Mouse (Mus musculus) heart, adult 18-20 months (tissue): ENCODE measurements around the gene Gtf2e1. TPM values are rescaled to one million over a fixed set of nuclear protein-coding genes. Genes with fewer than 3 reads are reported as not detected.
A peak's percentile ranks its signal among the peaks of the same experiment; 100 is the strongest.

ENCODE experiments used
- DNase-seq, 2 experiments: peaks; one replicate each; pipeline ENCODE4 v3.0.0; 2021 to 2022; ENCODE audit warnings: mixed read lengths in 1 of 2
- total RNA-seq, 2 experiments: library from RNA; stranded (reverse); gene quantifications; 2 replicates each; pipeline ENCODE4 v1.2.3; 2021

Gene Gtf2e1
- total RNA-seq, 2 experiments from 2014 or later: 6.7 to 7.2 TPM

DNA sequence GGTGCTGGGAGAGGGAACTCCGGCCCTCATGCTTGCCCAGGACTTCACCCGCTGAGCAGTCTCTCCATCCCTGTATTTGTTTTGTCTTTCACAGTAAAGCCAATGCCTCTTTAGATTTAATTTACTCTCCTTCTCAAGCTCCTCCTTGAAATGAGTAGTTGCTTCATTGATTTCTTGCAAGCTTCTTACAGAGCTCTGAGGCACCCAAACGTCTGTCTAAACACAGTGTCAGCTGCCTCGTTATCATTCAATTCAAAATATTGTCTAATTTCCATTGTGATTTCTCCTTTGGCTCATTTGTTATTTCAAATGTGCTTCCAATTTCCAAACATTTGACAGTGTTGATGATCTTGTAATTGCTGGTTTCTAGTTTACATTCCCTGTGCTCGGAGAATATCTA, 6.7 kb upstream of the Gtf2e1 start:
- no peak for DNase-seq

DNA sequence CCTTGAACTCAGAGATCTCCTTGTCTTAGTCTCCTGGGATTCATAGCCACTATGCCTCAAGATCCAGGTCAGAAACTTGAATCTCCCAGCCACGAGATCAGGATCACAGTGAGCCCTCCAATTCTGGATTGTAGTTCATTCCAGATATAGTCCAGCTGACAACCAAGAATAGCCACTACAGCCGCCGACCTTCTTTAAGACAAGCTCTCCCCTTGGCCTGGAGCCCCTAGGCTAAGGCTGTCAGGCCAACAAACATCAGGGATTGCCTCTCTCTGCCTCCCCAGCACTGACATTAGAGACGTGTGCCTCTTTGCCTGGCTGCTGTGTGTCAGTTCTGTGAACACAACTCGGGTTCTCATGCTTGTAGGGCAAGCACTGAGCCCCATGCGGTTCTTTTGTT, 1.2 kb upstream of the Gtf2e1 start:
- peak in 1 of 2 experiments; percentile 12 for DNase-seq

DNA sequence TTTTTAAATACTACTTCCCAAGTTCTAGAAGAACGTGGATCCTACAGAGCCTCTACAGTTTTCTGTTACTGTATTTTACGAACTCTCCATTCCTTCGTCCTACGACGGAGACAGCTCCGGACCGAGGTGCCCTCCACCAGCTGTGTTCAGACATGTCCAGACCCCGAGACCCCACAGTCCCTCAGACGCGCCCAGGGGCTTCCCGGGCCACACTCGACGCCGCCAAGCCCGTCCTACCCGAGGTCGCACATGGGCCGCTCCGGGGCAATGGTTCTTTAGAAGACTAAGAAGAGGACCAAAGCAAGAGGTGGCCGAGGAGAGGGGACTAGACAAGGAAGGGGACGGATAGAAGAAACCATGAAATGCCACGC, 364 bp downstream of the Gtf2e1 start:
- no peak for DNase-seq

DNA sequence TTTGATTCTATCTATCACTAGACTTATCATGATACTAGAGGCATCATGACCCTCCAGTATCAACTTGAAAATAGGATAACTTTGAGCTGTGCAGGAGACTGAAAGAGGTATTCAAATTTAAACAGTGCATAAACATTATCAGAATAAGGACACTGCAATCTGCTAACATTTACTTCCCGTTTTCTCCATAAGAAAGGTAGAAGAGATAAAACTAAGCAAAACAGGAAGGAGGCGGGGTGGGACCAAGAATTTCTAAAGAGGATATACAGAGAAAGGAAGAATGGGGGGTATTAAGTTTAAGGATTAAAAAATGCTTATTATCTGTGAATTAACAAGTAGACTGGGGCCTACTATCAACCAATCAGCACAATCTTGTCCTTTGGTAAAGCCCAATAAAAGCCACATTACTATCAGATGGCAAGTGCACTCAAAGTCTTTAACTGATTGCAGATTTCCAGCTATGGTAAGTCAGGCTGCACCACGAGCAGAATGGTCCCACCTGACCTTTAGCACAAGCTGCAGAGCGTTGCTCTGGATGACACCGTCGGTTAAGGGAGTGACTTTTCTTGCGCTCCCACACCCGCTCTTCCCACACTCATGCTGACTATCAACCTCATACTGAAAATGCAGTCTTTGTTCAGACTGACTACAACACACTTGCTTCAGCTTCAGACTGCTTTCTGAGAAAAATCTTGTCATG, 6.1 kb downstream of the Gtf2e1 start:
- no peak for DNase-seq

DNA sequence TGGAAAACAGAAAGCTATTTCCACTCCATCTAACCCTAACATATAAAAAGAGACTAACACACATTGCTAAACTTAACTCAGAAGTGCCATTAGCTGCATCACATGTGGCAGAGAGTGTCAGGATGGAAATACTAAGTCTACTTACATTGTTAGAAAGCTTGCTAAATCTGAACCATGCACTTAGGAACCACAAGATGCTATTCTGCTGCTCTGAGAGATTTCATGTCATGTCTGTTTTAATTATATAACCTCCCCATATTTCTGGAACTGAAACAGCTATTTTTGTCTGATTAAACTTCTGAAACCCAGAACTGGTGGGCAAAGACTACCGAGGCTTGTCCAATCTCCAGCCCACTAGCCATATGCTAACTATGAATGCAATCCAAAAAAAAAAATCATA, 7.5 kb downstream of the Gtf2e1 start:
- no peak for DNase-seq

DNA sequence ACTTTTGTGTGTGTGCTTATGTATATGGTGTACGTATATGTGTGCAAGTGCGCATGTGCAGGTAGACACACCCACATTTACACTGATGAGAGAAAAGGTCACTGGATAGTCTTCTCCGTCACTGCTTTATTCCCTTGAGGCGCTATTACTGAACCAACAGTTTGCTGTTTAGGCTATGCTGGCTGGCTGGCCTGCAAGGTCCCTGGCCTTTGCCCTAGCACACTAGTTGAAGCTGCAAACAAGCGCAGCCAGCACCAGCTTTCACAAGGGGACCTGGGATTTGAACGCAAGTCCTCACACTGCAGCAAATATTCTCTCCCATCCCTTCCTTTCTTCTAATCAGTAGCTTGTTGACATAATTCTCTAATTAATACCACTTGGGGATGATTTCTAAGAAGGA, 9.4 kb downstream of the Gtf2e1 start:
- no peak for DNase-seq

DNA sequence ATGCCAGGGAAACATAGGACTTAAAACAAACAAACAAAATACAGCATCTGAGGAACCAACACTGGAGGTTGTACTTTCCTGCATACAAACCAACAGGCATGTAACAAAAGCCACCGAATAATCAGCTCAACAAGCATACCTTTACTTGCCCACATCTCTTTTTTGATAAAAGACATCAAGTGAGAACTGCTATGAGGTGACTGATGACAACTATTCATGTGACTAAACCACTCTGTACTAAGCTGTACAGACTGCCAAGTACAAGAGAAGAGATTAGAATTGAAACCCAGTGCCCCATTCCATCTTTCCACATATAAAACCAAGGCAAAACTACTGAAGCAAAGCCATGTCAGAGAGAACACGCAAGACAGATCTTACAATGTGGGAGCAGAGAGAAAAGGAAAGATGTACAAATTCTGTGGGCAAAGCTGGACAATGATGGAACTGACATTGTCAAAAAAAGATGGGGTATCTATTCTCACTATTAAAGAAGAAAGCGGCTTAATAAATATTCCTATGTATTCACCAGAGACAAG, 12.8 kb downstream of the Gtf2e1 start:
- peak; percentile 5 to 19 for DNase-seq

DNA sequence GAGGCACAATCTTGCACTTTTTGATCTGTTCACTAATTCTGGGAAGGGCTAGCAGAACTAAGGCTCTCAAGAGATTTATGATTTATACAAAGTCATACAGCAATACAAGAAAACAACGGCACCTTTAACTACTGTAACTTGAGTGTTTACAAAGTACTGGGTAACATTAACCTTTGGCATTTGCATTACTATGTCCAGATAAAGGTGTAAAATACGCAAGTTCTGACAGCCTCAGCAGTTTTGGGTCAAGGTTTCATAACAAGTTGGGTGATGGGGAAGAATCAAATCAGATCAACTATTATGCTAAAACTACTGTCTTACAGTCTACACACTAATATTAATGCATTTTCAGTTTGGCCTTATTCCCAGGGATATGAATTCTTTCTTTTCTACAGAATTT, 14.5 kb downstream of the Gtf2e1 start:
- DNase-seq: no peak

DNA sequence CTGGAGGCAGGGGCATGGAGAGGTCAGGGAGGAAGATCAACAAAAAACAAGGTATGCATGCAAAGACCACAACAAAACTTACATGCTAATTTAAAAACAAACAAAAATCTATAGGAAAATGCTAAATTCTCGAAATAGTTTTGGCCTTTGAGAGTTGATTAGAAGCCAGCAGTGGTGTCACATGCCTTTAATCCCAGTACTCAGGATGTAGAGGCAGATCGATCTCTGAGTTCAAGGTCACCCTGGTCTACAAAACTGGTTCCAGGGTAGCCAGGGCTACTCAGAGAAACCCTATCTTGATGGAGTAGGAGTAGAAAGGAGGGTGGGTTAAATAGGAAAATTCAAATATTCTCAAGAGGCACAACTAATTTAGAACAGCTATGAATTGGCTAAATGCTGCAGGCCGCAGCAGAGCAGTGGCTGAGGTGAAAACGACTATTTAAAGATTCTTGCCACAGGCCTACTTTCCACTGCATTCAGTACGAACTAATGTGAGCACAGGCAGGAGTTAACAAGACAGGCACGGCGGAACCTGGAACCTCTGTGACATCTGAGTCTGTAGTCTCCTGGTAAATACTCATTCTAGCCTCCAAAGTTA, 17.4 kb downstream of the Gtf2e1 start:
- no peak for DNase-seq

DNA sequence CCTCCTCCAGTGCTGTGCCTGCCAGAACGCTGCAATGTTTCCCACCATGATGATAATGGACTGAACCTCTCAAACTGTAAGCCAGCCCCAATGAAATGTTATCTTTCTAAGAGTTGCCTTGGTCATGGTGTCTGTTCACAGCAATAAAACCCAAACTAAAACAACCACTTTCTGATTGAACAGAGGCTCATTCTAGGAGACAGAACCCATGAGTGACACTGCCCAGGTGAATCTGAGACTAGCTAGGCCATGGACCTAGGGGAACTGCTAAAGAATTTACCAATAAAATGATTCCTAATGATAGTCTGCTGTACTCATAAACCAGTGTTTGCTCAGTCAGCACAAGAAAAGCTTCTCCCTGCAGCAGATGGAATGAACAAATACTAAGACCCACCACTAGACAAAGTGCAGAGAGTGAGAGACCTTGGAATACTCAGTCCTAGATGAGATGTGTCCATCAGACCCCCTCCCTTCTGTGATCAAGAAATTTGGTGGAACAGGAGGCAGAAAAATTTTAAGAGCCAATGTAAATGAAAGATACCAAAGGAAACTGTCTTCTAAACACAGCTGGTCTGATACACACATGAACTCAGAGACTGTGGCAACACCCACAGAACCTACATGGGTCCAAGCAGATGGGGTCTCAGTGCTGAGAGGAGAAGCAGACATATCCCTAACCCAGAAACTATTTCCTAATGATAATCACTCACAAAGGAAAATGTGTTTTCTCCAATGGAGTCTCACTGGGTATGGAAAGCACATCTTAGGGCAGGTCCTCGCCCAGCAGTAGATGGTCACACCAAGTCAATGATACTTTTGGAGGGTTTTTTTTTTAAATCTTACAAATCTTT, 19.2 kb downstream of the Gtf2e1 start:
- DNase-seq: no peak

DNA sequence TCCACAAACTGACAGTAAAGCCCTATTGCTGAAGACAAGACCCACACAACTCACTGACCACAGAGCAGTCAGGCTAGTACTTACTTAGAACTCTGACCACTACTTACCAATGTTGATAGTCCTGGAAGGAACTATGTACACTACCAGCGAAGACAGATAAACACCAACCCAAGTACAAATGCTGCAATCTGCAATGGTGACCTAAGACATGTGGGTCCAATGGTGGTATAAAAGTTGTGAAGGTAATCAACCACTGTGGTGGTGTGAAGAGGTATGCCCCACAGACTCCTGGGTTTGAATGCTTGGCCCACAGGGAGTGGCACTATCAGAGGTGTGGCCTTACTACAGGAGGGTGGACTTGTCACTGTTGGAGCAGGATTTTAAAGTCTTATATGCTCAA, 19.9 kb downstream of the Gtf2e1 start:
- DNase-seq: no peak

DNA sequence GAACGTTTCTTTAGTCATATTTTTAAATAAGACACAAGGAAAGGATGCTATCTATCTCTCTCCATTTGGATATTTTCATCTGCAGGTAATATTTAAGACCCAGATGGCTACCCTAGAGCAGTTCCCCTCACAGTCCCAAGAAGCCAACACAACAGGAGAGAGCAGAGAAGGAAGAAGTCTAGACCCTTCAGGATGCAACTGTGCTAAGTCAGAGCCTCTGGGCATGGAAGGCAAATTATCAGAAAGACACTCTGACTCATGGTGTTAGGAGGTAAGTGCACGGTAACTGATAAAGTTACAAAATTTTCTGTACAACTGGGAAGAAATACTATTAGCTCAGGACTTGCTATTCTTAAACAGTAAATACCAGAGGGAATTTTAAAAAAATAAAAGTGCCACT, 20.9 kb downstream of the Gtf2e1 start:
- DNase-seq: no peak

DNA sequence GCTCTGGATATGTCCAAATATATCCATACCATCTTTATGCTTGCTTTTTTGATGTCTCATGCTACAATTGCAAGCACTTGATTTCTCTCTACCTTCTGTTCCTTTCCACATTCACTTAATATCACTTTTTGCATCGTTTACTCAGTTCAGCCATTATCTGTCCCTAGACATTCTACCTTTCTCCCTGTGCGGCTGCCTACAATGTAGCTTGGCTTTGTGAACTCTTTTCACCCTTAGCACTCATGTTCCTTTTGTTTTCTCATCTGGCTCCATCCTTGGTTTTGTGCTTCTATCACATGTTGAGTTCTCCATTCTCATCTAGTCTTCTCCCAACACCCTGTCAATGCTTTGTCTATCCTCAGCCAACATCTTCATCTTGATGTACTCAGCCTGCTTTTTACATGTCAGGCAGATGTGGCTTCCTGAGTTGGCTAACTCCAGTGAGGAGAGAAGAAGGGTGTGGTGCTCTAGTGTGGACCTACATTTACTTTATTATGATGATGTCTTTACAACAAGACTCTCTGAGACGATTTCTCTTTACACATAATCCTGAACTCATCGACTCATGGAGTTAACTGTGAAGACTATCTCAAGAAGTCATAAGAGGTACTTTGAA, 21.9 kb downstream of the Gtf2e1 start:
- DNase-seq: no peak

DNA sequence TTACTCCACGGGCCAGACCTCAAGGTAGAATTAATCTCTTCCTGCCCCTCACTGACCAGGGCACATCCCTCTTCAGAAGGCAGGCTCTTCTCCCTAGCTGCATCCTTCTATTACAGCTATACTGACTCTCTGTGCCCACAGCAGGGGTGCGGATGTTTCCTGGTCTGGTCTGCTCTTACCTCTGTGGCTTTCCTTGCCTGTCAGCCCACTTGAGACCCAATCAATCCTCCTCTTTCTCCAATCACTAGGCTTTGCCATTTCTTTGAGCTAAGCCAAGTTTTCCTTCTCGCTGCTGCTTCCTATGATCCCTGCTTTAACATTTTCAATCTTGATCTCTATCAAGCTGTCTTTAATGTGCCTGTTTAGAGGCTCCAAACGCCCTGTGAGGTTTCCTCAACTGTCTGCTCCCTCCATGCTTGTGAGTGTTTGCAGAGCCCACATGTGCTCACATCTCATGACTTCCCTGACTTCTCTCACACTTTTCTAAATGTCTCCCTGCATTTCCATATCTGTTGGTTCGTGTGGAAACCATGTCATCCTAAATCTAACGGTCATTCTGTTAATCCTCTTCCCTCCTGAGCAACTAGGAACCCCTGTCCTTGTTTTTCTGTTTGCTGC, 23.1 kb downstream of the Gtf2e1 start:
- DNase-seq: no peak

DNA sequence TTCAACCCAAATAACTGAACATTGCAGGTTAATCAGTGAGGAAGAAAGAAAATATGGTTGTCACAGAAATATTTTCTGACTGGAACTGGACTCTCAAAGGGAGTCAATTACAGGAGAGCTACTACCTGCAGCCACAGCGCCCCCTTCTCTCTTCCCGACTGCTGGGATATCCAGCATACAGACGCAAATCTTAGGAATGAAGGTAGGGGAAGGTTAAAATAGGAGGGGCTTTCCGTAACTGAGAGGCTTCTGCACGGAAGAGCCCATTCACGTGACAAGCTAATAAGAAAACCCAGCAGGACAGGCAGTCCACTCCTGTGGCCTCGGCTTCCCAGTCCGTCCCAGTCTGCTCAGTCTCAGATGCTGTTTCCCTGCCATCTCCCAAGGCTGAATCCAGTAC, 24.9 kb downstream of the Gtf2e1 start:
- no peak for DNase-seq

DNA sequence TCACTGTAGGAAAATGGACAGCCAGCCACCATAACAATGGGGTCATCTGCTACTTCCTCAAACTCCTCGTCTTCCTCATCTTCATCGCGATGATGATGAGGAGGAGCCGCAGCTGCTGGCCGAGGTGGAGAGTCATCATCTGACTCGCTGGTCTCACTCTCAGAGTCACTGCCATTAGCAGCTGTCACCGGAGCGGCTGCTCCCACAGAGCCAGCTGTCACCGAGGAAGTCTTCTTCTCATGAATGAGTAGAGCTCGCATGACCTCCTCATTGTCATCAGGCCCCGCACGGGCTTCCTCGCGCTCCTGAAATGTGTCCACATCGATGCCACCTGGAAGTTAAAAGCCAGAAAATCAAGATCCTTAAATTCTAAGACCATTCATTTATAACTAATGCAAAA, 28.1 kb downstream of the Gtf2e1 start:
- DNase-seq: no peak

DNA sequence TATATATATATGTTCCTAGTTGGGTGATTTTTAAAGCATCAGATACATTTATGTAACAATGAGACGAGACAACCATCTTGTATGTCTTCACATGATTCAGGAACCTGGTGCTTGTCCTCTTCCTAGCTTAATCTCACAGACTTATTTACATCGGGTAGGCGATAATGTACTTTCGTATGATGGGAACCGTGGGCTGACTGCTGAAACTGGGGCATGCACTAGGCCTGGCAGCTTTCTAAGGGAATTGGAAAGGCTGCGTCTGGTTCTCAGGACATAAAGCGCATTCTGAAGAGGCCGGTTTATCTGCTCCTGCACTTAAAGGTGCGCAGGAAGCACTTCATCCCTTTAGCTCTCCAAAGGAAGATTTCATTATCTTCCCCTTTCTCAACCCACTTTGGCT, 32.8 kb downstream of the Gtf2e1 start:
- no peak for DNase-seq

DNA sequence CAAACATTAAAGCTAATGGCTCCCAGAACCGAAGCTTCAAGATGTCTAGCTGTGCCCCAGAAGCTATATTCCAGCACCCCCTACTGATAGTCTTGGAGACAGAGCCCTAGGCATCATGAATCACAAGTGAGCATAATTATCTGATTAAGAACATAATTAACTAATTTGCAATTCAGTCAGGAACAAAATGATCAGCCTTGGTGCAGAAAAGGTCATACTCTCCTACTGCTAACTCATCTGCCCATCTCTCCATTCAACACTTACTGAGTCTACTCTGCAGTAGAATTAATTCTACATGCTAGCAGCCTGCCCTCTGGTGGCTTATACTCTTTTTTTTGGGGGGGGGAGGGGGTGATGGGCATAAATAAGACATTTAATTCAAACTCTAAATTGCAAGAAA, 35.1 kb downstream of the Gtf2e1 start:
- no peak for DNase-seq

DNA sequence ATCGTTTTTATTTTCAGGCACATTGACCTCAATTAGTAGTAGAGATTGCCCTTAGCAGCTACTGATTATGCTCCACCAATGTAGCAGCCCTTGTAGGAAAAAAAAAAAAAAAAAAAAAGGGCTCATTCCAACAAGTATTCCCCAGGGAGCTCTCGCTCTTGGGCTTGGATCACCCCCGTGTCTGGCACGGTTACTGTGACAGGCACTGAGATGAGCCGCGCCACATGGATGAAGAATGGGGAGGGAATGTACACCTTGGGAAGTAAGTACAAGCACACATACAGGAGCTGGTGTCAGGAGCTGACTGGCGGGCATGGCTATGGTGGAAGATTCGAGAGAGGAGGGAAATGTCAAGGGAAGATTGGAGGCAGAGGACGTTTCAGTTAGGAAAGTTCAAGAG, 41.0 kb downstream of the Gtf2e1 start:
- no peak for DNase-seq

DNA sequence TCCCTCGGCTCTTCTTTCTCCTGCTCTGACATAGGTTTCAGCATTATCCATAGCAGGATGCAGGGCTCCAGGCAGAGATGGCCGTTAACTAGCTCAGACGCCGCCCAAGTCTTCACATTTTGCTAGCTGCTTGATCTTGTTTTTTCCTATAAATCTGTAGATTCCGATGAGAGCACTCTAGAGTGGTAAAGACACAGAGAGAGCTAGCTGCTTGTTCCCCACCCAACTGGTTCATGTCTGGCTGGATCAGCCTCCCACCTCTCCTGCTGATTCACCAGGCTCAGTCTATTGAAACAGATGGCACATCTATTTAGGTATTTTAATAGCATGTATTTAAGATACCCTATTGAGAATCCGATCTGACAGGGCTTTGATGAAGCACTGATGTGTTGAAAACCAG, 44.6 kb downstream of the Gtf2e1 start:
- DNase-seq: no peak

DNA sequence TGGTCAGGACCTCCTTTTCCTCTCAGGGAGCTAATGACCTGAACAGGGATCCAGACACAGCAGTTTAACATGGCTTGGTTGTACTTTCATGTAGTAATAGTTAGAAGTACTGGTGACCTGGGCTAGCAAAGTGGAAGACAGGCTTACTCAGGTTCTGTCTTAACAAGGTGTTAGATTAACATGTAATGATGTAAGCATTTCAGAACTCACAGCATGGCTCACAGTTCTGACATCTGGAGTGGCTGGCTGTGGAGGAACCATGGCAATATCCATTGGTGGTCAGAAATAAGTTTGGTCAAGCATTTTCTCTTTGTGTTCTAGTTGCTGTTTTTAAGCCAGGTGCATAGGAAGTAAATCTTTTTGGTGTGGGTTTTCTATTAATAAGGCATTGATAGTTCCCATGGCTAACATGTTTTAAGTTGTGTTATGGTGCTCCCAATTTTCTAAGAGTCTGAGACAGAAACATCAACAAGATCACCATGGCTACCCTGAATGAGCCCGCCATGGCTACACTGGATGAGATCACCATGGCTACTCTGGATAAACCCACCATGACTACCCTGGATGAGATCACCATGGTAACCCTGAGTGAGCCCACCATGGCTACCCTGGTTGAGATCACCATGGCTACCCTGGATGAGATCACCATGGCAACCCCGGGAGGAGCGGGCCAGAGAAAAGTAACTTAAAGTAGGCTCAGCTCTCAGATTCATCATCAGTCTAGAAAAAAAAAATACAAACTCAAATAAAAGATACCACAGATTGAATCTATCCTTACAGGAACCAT, 52.6 kb downstream of the Gtf2e1 start:
- no peak for DNase-seq
